Mouse (Mus musculus): ENCODE measurements at regions not wholly inside any gene's neighbourhood (a gene's known extent, or its start where the extent isn't known, plus 50 kb on each side); places are given as distances from the start of the nearest gene placed in this dataset.
A peak's percentile ranks its signal among the peaks of the same experiment; 100 is the strongest.

DNA sequence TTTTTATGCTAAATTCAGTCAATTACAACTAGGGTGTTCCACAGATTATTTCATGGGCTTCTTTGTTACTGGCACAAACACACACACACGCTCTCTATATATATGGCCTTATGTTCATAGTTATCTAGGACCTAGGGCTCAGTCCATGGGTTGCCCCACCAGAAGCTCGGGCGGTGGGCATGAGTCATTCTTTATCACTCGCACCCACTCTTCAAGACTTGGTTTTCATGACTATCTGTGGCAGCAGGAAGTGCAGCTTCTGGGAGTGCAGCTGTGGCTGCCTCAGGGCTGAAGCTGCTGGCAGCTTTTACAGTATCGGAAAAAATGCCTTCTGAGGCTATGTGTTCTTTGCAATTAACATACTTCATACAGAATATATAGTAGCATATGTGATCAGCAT lies 198.7 kb downstream of the Ipo11 start:
- no peak for DNase-seq (ENCODE audit: low spot score in 2 of 2)

- no peak for DNase-seq (ENCODE audit: low spot score in 2 of 2)
Observed at GRCm38 (mm10) chr13:106734323-106734722, 202.4 kb downstream of the Ipo11 start.

DNA sequence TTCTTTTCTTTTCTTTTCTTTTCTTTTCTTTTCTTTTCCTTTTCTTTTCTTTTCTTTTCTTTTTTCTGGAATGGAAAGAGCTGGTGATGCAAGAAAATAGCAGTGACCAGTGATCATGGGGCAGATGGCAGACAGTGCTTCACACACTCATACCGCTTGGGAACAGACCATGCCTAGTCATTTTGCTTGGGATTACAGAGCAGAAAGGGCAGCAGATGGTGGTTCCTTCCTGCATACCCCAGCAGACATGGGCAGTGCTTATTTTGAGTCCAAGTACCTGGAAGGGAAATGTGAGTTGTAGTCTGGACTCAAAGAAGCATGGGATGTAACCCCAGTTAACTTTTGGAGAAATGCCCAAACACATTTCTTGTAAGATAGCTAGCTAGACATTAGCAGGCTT lies 203.9 kb downstream of the Ipo11 start:
- no peak for DNase-seq (ENCODE audit: low spot score in 2 of 2)

GRCm38 (mm10) chr13:106723315-106723714 lies 213.4 kb downstream of the Ipo11 start:
- DNase-seq (ENCODE audit: low spot score in 2 of 2): no peak

- no peak for DNase-seq (ENCODE audit: low spot score in 2 of 2)
Observed at GRCm38 (mm10) chr13:106721167-106721566, 215.6 kb downstream of the Ipo11 start.

DNA sequence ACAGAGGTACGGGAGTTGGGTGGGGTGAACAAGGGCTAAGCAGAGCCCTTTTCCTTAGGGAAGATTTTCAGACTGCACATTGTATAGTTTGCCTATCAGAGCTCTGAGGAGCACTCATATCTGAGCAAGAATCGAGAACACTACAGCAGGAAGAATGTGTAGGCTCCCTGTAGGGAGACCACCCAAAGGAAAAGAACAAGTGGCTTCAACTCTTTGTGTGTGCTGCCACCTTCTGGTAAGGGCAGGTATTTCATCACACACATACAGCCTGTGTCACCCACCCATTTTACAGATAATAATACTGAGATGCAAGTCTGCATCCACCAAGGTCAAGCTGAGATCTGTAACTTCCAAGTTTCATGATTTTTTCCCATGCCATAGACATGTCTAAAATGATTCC lies 221.0 kb downstream of the Ipo11 start:
- peak in 1 of 2 experiments; percentile 26 for DNase-seq (ENCODE audit: low spot score in 2 of 2)

DNA sequence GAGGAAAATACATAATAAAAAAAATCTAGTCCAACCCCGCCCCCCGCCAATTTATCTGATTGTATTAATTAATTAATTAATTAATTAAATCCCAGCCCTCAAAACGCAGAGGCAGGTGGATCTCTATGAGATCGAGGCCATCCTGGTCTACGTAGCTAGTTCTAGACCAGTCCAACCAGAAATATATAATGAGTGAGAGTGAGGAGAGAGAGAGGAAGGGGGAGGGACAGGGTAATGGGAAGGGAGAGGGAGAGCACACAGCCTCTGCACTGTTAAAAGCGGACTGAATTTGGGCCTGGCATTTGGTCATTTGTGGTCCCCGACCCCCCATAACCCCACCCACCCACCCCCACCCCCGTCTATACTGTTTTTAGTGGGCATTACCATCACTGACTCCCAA lies 221.5 kb downstream of the Ipo11 start:
- no peak for DNase-seq (ENCODE audit: low spot score in 2 of 2)

DNA sequence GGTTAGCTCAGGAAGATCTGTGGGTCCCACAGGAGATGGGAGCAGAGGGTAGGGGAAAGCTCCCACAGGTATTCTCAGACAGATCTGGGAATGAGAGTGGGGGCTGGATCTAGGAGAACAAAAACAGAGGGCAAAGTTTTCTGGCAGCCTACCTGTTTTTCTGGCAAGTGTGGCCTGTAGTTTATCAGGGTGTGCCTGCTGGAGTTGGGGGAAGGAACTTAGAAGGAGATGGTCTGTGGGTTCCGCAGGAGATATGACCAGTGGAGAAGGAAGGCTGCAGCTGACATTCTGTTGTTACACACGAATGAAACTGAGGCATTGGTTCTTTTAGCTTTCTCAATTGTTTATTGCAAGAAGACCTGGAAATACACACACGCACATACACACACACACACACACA lies 226.2 kb downstream of the Ipo11 start:
- DNase-seq (ENCODE audit: low spot score in 2 of 2): no peak

DNA sequence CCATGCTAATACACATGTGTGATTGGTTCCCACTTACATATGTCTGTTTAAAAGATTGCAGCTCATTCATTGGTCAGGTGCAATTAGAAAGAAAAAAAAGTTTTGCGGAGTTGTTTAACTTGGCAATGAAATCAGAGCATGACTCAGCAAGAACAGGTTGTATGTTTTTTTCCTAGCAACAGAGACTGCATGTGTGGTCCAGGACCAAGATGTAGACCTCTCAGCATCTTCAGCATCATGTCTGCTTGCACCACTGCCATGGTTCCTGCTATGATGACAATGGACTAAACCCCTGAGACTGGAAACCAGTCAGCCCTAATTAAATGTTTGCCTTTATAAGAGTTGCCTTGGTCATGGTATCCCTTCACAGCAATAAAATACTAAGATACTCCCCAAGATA lies 236.4 kb downstream of the Ipo11 start:
- DNase-seq (ENCODE audit: low spot score in 2 of 2): no peak

DNA sequence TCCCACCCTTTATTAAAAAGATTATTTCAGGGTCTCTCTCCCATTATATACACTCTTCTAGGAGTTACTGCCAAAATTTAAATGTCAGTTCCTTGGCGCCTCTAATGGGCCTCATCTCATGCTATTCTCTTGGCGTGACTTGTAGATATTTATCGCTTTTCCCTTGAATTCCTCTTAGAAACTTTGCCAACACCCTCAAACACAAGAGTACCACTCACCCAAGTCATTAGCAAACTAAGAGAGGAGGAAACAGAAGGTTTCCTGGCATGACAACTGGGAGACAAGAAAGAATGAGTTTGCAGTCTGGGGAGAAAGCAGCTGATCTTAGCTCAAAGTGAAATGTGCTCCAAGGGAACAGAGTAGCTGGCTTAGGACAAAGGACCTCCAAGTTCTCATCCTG lies 236.8 kb downstream of the Ipo11 start:
- DNase-seq (ENCODE audit: low spot score in 2 of 2): no peak

DNA sequence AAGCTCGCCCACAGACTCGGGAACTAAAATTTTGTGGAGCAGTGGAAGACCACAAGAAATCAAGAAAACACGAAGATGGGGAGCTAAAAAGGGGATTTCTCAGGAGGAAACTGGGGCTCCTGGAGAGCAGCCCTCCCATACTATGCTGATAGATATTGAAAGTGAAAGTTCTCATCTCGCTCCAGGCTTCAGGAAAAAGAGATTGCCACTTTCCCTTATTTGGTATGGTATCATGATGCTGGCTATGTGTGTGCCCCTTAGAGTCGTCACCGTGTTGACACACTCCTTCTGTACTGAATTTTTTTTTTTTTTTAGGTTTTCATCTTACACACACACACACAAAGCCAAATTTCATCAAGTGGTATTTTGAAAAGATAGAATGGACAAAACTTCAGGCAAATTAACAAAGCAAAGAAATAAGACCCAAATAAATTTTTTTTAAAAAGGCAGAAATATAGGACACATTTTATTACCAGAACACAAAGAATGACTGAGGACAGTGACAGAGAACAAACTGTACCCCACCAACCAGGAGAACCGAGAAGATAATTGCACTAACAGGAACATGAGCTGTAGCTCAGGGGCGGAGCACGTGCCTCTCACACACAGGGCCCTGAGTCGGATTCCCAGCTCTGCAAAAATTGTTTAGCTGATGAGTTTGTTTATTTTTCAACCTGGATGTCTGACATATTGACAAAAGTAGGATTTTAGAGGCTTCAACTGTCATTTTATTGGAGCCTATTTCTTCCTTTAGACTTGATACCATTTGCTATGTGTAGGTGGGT lies 244.8 kb downstream of the Ipo11 start:
- no peak for DNase-seq (ENCODE audit: low spot score in 2 of 2)

- no peak for DNase-seq (ENCODE audit: low spot score in 2 of 2)
Observed at GRCm38 (mm10) chr13:106690125-106690524, 246.6 kb downstream of the Ipo11 start.

DNA sequence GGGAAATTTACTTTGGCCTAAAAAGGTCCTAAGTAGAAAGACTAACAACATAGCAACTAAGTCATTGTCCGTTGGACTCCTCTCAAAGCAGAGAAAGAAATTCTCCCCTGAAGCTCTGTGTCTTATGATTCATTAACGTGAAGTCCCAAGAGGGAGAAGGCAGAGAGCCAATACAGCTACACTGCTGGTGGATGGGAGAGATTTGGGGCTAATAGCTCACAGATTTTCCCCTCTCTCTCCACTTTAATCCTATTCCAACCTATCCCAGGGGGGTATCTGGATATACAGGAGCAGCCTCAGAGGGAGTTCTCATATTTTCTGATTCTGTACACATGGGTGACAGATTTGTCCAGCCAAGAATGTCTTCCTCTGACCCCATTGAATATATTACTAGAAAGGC lies 247.1 kb downstream of the Ipo11 start:
- DNase-seq (ENCODE audit: low spot score in 2 of 2): no peak

DNA sequence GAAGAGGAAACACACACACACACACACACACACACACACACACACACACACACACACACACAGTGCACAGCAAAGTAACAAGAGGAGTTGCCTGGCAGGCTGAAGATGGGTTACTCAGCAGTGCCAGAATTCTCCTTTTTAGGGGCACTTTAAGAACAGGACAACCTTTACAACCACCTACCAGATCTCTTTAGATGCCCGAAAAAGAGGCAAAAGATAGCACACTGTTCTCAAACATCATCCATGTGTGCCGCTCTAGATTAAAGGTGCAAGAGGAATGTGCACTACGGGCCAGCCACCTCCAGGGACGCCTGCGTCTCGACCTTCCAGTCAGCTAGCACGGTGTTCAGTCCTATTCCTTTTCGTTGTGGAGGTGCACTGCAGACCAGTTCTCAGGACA lies 247.7 kb downstream of the Ipo11 start:
- no peak for DNase-seq (ENCODE audit: low spot score in 2 of 2)

GRCm38 (mm10) chr13:106669665-106670064 lies 267.1 kb downstream of the Ipo11 start:
- DNase-seq (ENCODE audit: low spot score in 2 of 2): no peak

- no peak for DNase-seq (ENCODE audit: low spot score in 2 of 2)
Observed at GRCm38 (mm10) chr13:106662195-106662594, 274.6 kb downstream of the Ipo11 start.

DNA sequence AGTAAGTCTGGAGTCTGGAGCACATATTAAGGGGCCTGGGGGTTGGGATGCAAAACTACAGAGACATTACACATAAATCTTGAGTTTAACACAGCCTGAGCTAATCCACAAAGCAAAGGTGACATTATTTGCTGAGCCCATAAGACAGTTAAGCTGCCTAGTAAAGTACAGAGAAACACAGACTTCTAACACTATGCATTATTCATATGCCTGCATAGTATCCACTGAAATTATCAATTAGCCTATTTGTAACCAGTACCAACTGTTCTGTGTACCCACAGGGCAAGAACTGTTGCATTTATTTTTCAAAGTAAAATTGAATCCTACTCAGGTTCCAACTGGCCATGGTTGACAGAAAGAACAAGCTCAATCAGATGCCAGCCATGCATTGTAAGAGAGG lies 287.4 kb downstream of the Ipo11 start:
- no peak for DNase-seq (ENCODE audit: low spot score in 2 of 2)

DNA sequence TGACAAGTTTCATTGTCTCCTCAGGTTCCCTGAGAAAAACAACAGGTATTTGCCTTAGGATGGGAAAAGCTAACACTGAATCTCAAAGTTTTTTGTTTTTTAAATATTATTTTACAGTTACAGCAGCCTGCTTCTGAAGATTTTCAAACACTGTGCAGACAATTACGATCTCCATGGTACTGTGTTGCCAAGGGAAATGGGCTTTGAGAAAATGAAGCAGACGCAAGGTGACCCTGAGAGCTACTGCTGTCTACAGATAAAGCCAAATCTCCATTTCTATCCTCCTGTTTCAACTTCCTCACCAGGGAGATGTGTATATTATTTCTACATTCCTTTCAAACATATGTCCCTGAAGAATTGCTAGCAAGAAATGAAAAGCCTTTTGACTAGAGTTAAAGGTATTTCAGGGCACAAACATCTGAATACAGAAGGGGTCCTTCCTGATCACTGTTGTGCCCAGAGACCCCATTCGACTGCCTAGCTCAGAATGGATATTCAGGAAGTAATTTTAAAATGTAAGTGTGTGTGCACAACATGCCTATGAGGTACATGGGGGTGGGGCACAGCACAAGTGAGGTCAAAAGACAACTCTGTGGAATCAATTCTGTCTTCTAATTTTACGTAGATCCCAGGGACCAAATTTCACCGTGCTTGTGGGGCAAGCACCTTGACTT lies 293.3 kb downstream of the Ipo11 start:
- DNase-seq (ENCODE audit: low spot score in 2 of 2): no peak

DNA sequence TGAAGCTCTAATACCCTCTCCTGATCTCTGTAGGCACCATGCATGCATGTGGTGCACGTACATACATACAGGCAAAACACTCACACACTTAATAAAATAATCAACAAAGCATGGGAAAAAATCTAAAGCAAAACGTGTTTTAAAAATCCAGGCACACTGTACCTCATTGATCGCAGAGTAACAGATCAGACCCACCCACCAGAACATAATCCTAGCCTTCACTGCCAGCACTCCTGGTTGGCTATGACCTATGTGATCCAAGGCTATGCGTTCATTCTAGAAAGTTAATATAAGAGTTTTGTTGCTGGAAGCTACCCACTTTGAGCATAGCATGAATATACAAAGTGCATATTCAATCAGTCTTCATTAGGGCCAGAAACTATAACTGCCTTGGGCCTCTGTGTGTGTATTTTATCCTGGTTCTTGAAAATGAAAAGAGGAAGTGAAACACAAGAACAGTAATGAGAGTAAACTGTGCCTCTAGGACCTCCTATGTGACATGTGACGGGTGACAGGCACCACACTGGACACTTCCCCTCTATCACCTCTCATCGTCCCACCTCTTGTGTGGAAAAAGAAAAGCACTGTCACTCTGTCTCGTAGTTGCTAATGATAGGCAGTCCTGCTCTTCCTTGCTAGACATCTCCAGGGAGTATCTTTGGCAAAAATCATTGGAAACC lies 297.9 kb downstream of the Ipo11 start:
- no peak for DNase-seq (ENCODE audit: low spot score in 2 of 2)

GRCm38 (mm10) chr13:106591729-106592128 lies 345.0 kb downstream of the Ipo11 start:
- DNase-seq (ENCODE audit: low spot score in 2 of 2): no peak

GRCm38 (mm10) chr13:106567658-106568359 lies 368.9 kb downstream of the Ipo11 start:
- DNase-seq (ENCODE audit: low spot score in 2 of 2): no peak

DNA sequence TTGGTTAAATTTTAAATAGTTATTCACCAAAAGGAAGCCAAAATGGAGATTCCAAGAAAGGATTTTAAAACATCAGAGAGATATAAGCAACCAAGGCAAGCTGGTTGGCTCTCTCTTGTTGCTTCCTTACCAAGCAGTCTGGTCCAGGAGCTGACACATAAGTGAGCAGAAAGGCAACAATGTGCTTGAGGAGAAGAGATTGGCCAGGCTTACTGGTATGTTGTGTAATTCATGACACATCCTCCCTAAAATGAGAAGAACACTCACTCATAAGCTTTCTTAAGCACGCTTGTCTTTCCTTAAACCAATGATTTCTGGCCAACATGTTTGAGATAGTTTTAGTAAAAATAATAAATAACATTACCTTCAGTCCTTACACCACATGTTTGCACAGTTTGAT lies 374.2 kb downstream of the Ipo11 start:
- no peak for DNase-seq (ENCODE audit: low spot score in 2 of 2)
